ENCODE assay signal across 8 mouse cellular contexts in genomic region chr14:101460768-101461167, GRCm38 (mm10).
DNase-seq lines count a peak whose midpoint lies in the region; ATAC-seq and TF ChIP-seq lines count a peak whose summit lies in the region.

No protein-coding gene starts in this region.

- no peaks in the 10 kb centered on the region for H3K9me3 ChIP-seq in hindbrain, embryonic 11.5 days (ENCODE audit: control insufficient read depth, low read length)
- H3K9me3 ChIP-seq in hindbrain, embryonic 12.5 days (replicated peaks) = no peaks in the 10 kb centered on the region
- no peaks in the 10 kb centered on the region for H3K9me3 ChIP-seq in heart, postnatal 0 days (replicated peaks; ENCODE audit: control insufficient read depth, low read length)
- H3K9me3 ChIP-seq in stomach, postnatal 0 days (ENCODE audit: control insufficient read depth, low read length) = no peaks in the 10 kb centered on the region

- no peaks in the 10 kb centered on the region for H3K4me1 ChIP-seq in hindbrain, embryonic 11.5 days (replicated peaks; ENCODE audit: control insufficient read depth, insufficient read depth, low read length)
- H3K4me1 ChIP-seq in hindbrain, embryonic 12.5 days = no peaks in the 10 kb centered on the region
- H3K4me1 ChIP-seq in heart, postnatal 0 days (ENCODE audit: control insufficient read depth, insufficient read depth) = no peaks in the 10 kb centered on the region
- H3K4me1 ChIP-seq in stomach, postnatal 0 days (replicated peaks; ENCODE audit: control insufficient read depth, insufficient read depth) = no peaks in the 10 kb centered on the region

- no peak overlapping the region for H3K27ac ChIP-seq in hindbrain, embryonic 11.5 days (ENCODE audit: low read depth, low read length)
- no peak overlapping the region for H3K27ac ChIP-seq in hindbrain, embryonic 12.5 days
- H3K27ac ChIP-seq in heart, postnatal 0 days (ENCODE audit: low read depth) = no peak overlapping the region
- no peak overlapping the region for H3K27ac ChIP-seq in layer of hippocampus, adult 2 months
- no peak overlapping the region for H3K27ac ChIP-seq in stomach, postnatal 0 days (replicated peaks)

- TF ChIP-seq CTCF in heart, postnatal 0 days (IDR thresholded peaks at IDR 0.05; ENCODE audit: low read depth) = peak; percentile 61
- TF ChIP-seq CTCF in layer of hippocampus, adult 2 months (conservative IDR thresholded peaks at IDR 0.05) = peak; percentile 91
- TF ChIP-seq CTCF in stomach, postnatal 0 days (IDR thresholded peaks at IDR 0.05; ENCODE audit: low read depth) = peak; percentile 83

- H3K9ac ChIP-seq in hindbrain, embryonic 11.5 days (ENCODE audit: low read depth, low read length) = no peak overlapping the region
- no peak overlapping the region for H3K9ac ChIP-seq in hindbrain, embryonic 12.5 days
- no peak overlapping the region for H3K9ac ChIP-seq in heart, postnatal 0 days (replicated peaks; ENCODE audit: low read depth, low read length)
- no peak overlapping the region for H3K9ac ChIP-seq in stomach, postnatal 0 days (ENCODE audit: low read length)

- H3K27me3 ChIP-seq in hindbrain, embryonic 11.5 days (ENCODE audit: control insufficient read depth, insufficient read depth, low read length) = no peaks in the 10 kb centered on the region
- no peaks in the 10 kb centered on the region for H3K27me3 ChIP-seq in hindbrain, embryonic 12.5 days
- H3K27me3 ChIP-seq in heart, postnatal 0 days (ENCODE audit: control insufficient read depth, insufficient read depth, low read length) = no peaks in the 10 kb centered on the region
- no peaks in the 10 kb centered on the region for H3K27me3 ChIP-seq in stomach, postnatal 0 days (ENCODE audit: control insufficient read depth, insufficient read depth, low read length)

- DNase-seq in hindbrain, embryonic 11.5 days (ENCODE audit: low spot score) = peak; percentile 68
- peak; percentile 53 to 65 for DNase-seq in adrenal gland, adult 18-20 months (ENCODE audit: low spot score in 2 of 2)
- peak; percentile 66 for DNase-seq in embryo, embryonic 11 days
- peak; percentile 57 for DNase-seq in heart, postnatal 0 days (ENCODE audit: low spot score)
- peak; percentile 50 to 61 for DNase-seq in layer of hippocampus, adult 2 months (ENCODE audit: low spot score in 2 of 2)
- peak; percentile 77 for DNase-seq in lung, postnatal 36 days
- peak; percentile 52 for DNase-seq in stomach, postnatal 0 days (ENCODE audit: low spot score)

- ATAC-seq in hindbrain, embryonic 11.5 days (ENCODE audit: low FRiP score) = no peak
- no peak for ATAC-seq in hindbrain, embryonic 12.5 days (ENCODE audit: low FRiP score)
- ATAC-seq in heart, postnatal 0 days (ENCODE audit: insufficient read depth, low read depth) = peak; percentile 47; the same call in 1 of the 2 replicates
- peak; percentile 38; the same call in 1 of the 2 replicates for ATAC-seq in stomach, postnatal 0 days (ENCODE audit: low FRiP score, low TSS enrichment)

- H3K4me2 ChIP-seq in hindbrain, embryonic 11.5 days (replicated peaks; ENCODE audit: low read depth, low read length) = no peak overlapping the region
- H3K4me2 ChIP-seq in hindbrain, embryonic 12.5 days (replicated peaks) = no peak overlapping the region
- no peak overlapping the region for H3K4me2 ChIP-seq in heart, postnatal 0 days (ENCODE audit: low read depth, low read length)
- H3K4me2 ChIP-seq in stomach, postnatal 0 days (replicated peaks; ENCODE audit: low read depth) = no peak overlapping the region

- TF ChIP-seq EP300 in heart, postnatal 0 days (IDR thresholded peaks at IDR 0.05; ENCODE audit: low read depth) = no peak
- no peak for TF ChIP-seq EP300 in stomach, postnatal 0 days (optimal IDR thresholded peaks at IDR 0.05)

- H3K36me3 ChIP-seq in hindbrain, embryonic 11.5 days (ENCODE audit: control insufficient read depth, insufficient read depth, low read length) = no peaks in the 10 kb centered on the region
- no peaks in the 10 kb centered on the region for H3K36me3 ChIP-seq in hindbrain, embryonic 12.5 days
- peaks cover 24% of the 10 kb centered on the region for H3K36me3 ChIP-seq in heart, postnatal 0 days (replicated peaks; ENCODE audit: control insufficient read depth, insufficient read depth, low read length)
- no peaks in the 10 kb centered on the region for H3K36me3 ChIP-seq in stomach, postnatal 0 days (ENCODE audit: control insufficient read depth, insufficient read depth, low read length)

- WGBS in hindbrain, embryonic 11.5 days = 34% methylated on average over 6 of the region's 6 CpGs
- WGBS in hindbrain, embryonic 12.5 days = 33% methylated on average over 6 of the region's 6 CpGs
- WGBS in heart, postnatal 0 days = 17% methylated on average over 6 of the region's 6 CpGs
- 14% methylated on average over 6 of the region's 6 CpGs for WGBS in stomach, postnatal 0 days

- no peak overlapping the region for H3K4me3 ChIP-seq in hindbrain, embryonic 11.5 days (ENCODE audit: low read depth, low read length)
- H3K4me3 ChIP-seq in hindbrain, embryonic 12.5 days = no peak overlapping the region
- H3K4me3 ChIP-seq in heart, postnatal 0 days (ENCODE audit: low read depth, low read length) = no peak overlapping the region
- no peak overlapping the region for H3K4me3 ChIP-seq in layer of hippocampus, adult 2 months
- no peak overlapping the region for H3K4me3 ChIP-seq in stomach, postnatal 0 days (ENCODE audit: low read depth, low read length)

Comparison
In these comparisons a context has a peak if more than half of its experiments do, and no peak if none do; other contexts are left out.
1. ATAC-seq: peak in heart, postnatal 0 days (single experiment) and stomach, postnatal 0 days (single experiment); none in hindbrain, embryonic 11.5 days (single experiment) and hindbrain, embryonic 12.5 days (single experiment).
2. Peak in every context shown above with its lines, with median percentiles within 50 percentile points of each other: DNase-seq and CTCF ChIP-seq.